Mouse (Mus musculus): ENCODE measurements around the gene Prss37. TPM values are rescaled to one million over a fixed set of nuclear protein-coding genes. Genes with fewer than 3 reads are reported as not detected.
A peak's percentile ranks its signal among the peaks of the same experiment; 100 is the strongest.

The Prss37 gene
- polyA plus RNA-seq (2015; fragmentation: Nextera tagmentation; extraction: Ambion mirVana): not detected in 2 replicates

GRCm38 (mm10) chr6:40519408-40519807 lies at the start of gene Prss37:
TSS of gene Prss37 (minus strand) at chr6:40519508.
- Histone ChIP-seq H3K4me1 (no peaks in the 10 kb centered on the region), H3K4me2 (no peak within 1 kb of the TSS), H3K36me3 (no peaks in the 10 kb centered on the region), H3K9ac (no peak within 1 kb of the TSS), H3K4me3 (replicated peaks) (no peak within 1 kb of the TSS), H3K27me3 (replicated peaks) (no peaks in the 10 kb centered on the region), H3K9me3 (no peaks in the 10 kb centered on the region), H3K27ac (no peak within 1 kb of the TSS)
- no peak for ATAC-seq (ENCODE audit: insufficient read depth, low FRiP score, low read depth)
- 71% methylated on average over 1 of the region's 1 CpGs for WGBS

DNA sequence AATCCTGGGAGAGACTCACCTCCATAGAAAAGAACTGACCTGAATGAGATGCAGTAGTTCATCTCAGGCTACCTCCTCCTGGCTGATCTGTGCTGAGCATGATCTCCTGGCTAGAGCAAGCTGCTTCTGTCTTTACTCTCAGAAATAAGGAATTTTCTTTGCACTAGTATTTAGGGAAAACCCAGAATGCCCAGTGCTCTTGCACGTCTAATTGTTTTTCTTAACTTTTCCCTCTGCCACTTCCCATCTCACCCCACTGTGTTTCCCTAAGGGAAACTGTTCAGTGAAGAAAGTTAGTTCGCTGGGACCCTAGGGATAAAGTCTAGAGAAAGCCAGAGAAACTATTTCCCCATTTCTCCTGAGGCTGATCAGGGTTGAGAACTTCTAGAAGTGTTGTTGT lies 35.6 kb upstream of the Prss37 start, which contains the start of gene Olfr461:
Olfr461 (minus strand) TSS at position 101 of the 400 bp plus-strand sequence.
- Histone ChIP-seq H3K27ac (no peak within 1 kb of the TSS), H3K4me3 (replicated peaks) (no peak within 1 kb of the TSS), H3K36me3 (no peaks in the 10 kb centered on the region), H3K9me3 (no peaks in the 10 kb centered on the region), H3K9ac (no peak within 1 kb of the TSS), H3K4me1 (no peaks in the 10 kb centered on the region), H3K27me3 (replicated peaks) (no peaks in the 10 kb centered on the region), H3K4me2 (no peak within 1 kb of the TSS)
- ATAC-seq (ENCODE audit: insufficient read depth, low FRiP score, low read depth): no peak
- 69% methylated on average over 2 of the region's 2 CpGs for WGBS

- Histone ChIP-seq H3K4me2 (no peak overlapping the region), H3K9ac (no peak overlapping the region), H3K36me3 (no peaks in the 10 kb centered on the region), H3K4me3 (replicated peaks) (no peak overlapping the region), H3K9me3 (no peaks in the 10 kb centered on the region), H3K27me3 (replicated peaks) (no peaks in the 10 kb centered on the region), H3K27ac (no peak overlapping the region), H3K4me1 (no peaks in the 10 kb centered on the region)
- 78% methylated on average over 10 of the region's 10 CpGs for WGBS
- ATAC-seq (ENCODE audit: insufficient read depth, low FRiP score, low read depth): no peak
Observed at GRCm38 (mm10) chr6:40544690-40545089, 25.4 kb upstream of the Prss37 start.

GRCm38 (mm10) chr6:40493229-40493628 lies 26.1 kb downstream of the Prss37 start, which contains the start of gene Tas2r108:
TSS of gene Tas2r108 (plus strand) at chr6:40493529.
- Histone ChIP-seq H3K27me3 (replicated peaks) (no peaks in the 10 kb centered on the region), H3K27ac (no peak within 1 kb of the TSS), H3K9ac (no peak within 1 kb of the TSS), H3K36me3 (no peaks in the 10 kb centered on the region), H3K9me3 (no peaks in the 10 kb centered on the region), H3K4me1 (no peaks in the 10 kb centered on the region), H3K4me3 (replicated peaks) (no peak within 1 kb of the TSS), H3K4me2 (no peak within 1 kb of the TSS)
- no peak for ATAC-seq (ENCODE audit: insufficient read depth, low FRiP score, low read depth)
- 88% methylated on average over 3 of the region's 3 CpGs for WGBS

DNA sequence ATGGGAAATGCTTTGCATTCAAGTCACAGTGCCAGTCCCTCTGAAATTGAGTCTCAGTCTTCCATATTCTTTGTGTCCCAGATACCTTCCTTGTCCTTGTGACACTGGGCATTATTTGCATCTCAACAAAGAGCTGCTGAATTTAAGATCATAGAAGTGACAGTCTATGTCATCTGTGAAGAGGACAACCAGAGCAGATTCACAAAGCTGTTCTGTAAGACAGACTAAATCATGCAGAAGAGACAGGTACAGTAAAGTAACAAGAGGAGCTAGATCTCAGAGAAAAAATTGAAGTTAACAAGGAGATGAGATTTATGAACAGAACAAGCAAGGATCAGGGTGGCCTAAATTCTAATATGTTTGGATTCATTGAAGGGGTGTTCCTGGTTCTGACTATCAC lies 28.4 kb downstream of the Prss37 start, which contains the start of gene Tas2r137:
Tas2r137 (plus strand) TSS at position 301 of the 400 bp plus-strand sequence.
- Histone ChIP-seq H3K27ac (no peak within 1 kb of the TSS), H3K36me3 (no peaks in the 10 kb centered on the region), H3K27me3 (replicated peaks) (no peaks in the 10 kb centered on the region), H3K9ac (no peak within 1 kb of the TSS), H3K4me3 (replicated peaks) (no peak within 1 kb of the TSS), H3K4me1 (no peaks in the 10 kb centered on the region), H3K9me3 (no peaks in the 10 kb centered on the region), H3K4me2 (no peak within 1 kb of the TSS)
- ATAC-seq (ENCODE audit: insufficient read depth, low FRiP score, low read depth): no peak

DNA sequence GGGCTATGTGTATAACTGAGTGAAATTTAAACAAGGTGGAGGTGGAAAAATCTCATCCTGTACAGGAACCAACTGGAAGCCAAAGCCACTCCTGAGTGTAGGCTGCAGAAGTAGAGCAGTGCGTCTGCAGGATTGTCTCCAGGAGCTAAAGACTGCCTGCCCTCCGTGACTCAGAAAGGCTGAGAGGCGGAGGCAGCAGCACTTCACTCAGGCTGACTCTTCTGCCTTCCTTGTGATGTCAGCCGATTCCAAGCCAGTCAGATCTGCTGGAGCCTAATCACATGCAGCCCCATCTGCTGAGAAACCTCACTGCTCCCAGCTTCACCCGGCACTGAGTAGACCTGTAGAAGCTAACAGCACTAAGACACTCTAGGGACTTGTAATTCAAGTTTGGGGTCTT lies 37.0 kb downstream of the Prss37 start:
- H3K36me3 ChIP-seq: peaks cover 32% of the 10 kb centered on the region
- no peak overlapping the region for H3K4me2 ChIP-seq
- no peak for ATAC-seq (ENCODE audit: insufficient read depth, low FRiP score, low read depth)
- H3K9ac ChIP-seq: no peak overlapping the region
- no peak overlapping the region for H3K27ac ChIP-seq
- WGBS: 87% methylated on average over 5 of the region's 5 CpGs
- H3K9me3 ChIP-seq: no peaks in the 10 kb centered on the region
- H3K4me1 ChIP-seq: no peaks in the 10 kb centered on the region
- H3K27me3 ChIP-seq (replicated peaks): no peaks in the 10 kb centered on the region
- no peak overlapping the region for H3K4me3 ChIP-seq (replicated peaks)

DNA sequence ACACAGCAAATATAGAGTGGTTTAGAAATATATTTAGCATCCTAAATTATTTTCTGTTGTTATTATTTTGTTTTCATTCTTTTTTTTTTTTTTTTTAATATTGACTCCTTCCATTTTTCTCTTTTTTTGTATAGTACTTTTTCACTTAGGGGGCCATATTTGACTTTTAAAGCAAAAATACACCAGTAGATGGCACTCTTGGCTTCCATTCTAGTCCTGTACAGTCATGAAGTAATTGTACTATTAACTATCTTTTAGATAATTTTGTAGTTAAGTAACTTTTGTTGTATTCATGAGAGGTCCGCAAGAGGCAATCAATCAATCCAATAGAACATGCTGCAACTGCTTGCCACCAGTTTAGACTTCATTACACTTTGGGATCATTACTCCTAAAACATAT lies 39.6 kb downstream of the Prss37 start:
- ATAC-seq (ENCODE audit: insufficient read depth, low FRiP score, low read depth): no peak
- Histone ChIP-seq H3K36me3 (peaks cover 50% of the 10 kb centered on the region), H3K4me1 (no peaks in the 10 kb centered on the region), H3K27ac (no peak overlapping the region), H3K27me3 (replicated peaks) (no peaks in the 10 kb centered on the region), H3K4me3 (replicated peaks) (no peak overlapping the region), H3K4me2 (no peak overlapping the region), H3K9me3 (no peaks in the 10 kb centered on the region), H3K9ac (no peak overlapping the region)
- WGBS: 55% methylated on average over 1 of the region's 1 CpGs

DNA sequence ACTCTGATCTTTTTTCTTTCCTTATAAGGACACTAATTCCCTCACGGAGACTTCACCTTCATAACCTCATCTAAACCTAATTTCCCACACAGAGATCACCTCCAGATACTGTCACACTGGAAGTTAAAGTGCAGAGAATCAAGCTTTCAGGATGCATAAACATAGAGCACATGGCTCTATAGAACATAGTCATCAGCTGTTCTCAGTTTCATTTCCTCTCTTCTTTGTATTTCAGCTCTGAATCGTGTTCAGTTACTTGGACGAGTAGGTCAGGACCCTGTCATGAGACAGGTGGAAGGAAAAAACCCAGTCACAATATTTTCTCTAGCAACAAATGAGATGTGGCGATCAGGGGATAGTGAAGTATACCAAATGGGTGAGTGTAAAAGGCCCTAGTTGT lies 43.2 kb downstream of the Prss37 start:
- ATAC-seq (ENCODE audit: insufficient read depth, low FRiP score, low read depth): no peak

GRCm38 (mm10) chr6:40471720-40472010 lies 47.6 kb downstream of the Prss37 start:
- Histone ChIP-seq H3K27ac (peak overlapping the region; percentile 96), H3K9me3 (no peaks in the 10 kb centered on the region), H3K36me3 (peaks cover 17% of the 10 kb centered on the region), H3K27me3 (replicated peaks) (no peaks in the 10 kb centered on the region), H3K4me3 (replicated peaks) (peak overlapping the region; percentile 80), H3K4me1 (peaks cover 3% of the 10 kb centered on the region; the same call in 1 of the 2 replicates), H3K4me2 (peak overlapping the region; percentile 67), H3K9ac (peak overlapping the region; percentile 85)
- WGBS: under 1% methylated on average over 7 of the region's 7 CpGs
- ATAC-seq (ENCODE audit: insufficient read depth, low FRiP score, low read depth): no peak

More for the DNA sequence above, 43.2 kb downstream of the Prss37 start:
- no peak overlapping the region for H3K9ac ChIP-seq
- no peak overlapping the region for H3K27ac ChIP-seq
- peaks cover 31% of the 10 kb centered on the region for H3K36me3 ChIP-seq
- no peaks in the 10 kb centered on the region for H3K27me3 ChIP-seq (replicated peaks)
- no peak overlapping the region for H3K4me3 ChIP-seq (replicated peaks)
- 89% methylated on average over 4 of the region's 4 CpGs for WGBS
- H3K4me1 ChIP-seq: peaks cover 3% of the 10 kb centered on the region; the same call in 1 of the 2 replicates
- H3K9me3 ChIP-seq: no peaks in the 10 kb centered on the region
- H3K4me2 ChIP-seq: no peak overlapping the region

GRCm38 (mm10) chr6:40470916-40471719 lies 48.2 kb downstream of the Prss37 start, which contains the start of gene Ssbp1:
TSS of gene Ssbp1 (plus strand) at chr6:40471352.
- WGBS: under 1% methylated on average over 54 of the region's 54 CpGs
- ATAC-seq (ENCODE audit: insufficient read depth, low FRiP score, low read depth): peak; percentile 96
- peak within 1 kb of the TSS; percentile 80 for H3K4me3 ChIP-seq (replicated peaks)

DNA sequence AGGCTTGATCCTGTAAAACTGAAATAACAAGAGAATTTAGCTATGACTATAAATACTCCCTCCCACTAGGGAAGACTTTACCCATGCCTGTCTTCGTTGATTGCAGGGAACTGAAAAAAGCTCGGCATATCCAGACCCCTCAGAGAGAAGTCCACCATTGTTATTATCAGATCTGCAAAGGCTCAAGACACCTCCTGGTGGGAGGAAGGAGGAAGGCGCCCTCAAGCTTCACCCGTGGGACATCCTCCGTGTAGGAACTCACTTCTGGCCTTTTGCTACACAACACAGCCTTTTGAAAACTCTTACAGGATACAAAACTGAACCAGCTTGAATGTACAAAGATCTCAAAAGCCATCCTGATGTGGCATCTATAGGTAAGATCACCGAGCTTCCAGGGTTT lies 53.6 kb downstream of the Prss37 start:
- Histone ChIP-seq H3K36me3 (no peaks in the 10 kb centered on the region), H3K4me2 (no peak overlapping the region), H3K4me1 (no peaks in the 10 kb centered on the region), H3K27ac (no peak overlapping the region), H3K27me3 (replicated peaks) (no peaks in the 10 kb centered on the region), H3K4me3 (replicated peaks) (no peak overlapping the region), H3K9ac (no peak overlapping the region), H3K9me3 (no peaks in the 10 kb centered on the region)
- no peak for ATAC-seq (ENCODE audit: insufficient read depth, low FRiP score, low read depth)
- WGBS: 45% methylated on average over 6 of the region's 6 CpGs

More at GRCm38 (mm10) chr6:40470916-40471719, 48.2 kb downstream of the Prss37 start, which contains the start of gene Ssbp1:
- Histone ChIP-seq H3K36me3 (peaks cover 14% of the 10 kb centered on the region), H3K27me3 (replicated peaks) (no peaks in the 10 kb centered on the region), H3K9ac (peak within 1 kb of the TSS; percentile 85), H3K27ac (peak within 1 kb of the TSS; percentile 96), H3K4me1 (peaks cover 3% of the 10 kb centered on the region; the same call in 1 of the 2 replicates), H3K9me3 (no peaks in the 10 kb centered on the region), H3K4me2 (peak within 1 kb of the TSS; percentile 67)

Measured in stomach, embryonic 15.5 days (tissue).